7 mouse cellular contexts compared by ENCODE assay signal in genomic region chr14:25505201-25505671, GRCm38 (mm10). TPM values are rescaled to one million over a fixed set of nuclear protein-coding genes. Genes with fewer than 3 reads are reported as not detected.
DNase-seq lines count a peak whose midpoint lies in the region; ATAC-seq lines count a peak whose summit lies in the region.

No protein-coding gene starts in this region.

- no peak overlapping the region for H3K4me2 ChIP-seq in liver, embryonic 15.5 days
- no peak overlapping the region for H3K4me2 ChIP-seq in forebrain, embryonic 15.5 days (replicated peaks)

- H3K27me3 ChIP-seq in liver, embryonic 15.5 days, result no peaks in the 10 kb centered on the region
- no peaks in the 10 kb centered on the region for H3K27me3 ChIP-seq in forebrain, embryonic 15.5 days

- H3K4me3 ChIP-seq in liver, embryonic 15.5 days (replicated peaks), result no peak overlapping the region
- no peak overlapping the region for H3K4me3 ChIP-seq in forebrain, embryonic 15.5 days

- peaks cover 12% of the 10 kb centered on the region for H3K36me3 ChIP-seq in liver, embryonic 15.5 days (replicated peaks)
- H3K36me3 ChIP-seq in forebrain, embryonic 15.5 days, result peaks cover 26% of the 10 kb centered on the region

- H3K4me1 ChIP-seq in liver, embryonic 15.5 days (replicated peaks), result peaks cover 82% of the 10 kb centered on the region
- peaks cover 19% of the 10 kb centered on the region; the same call in 1 of the 2 replicates for H3K4me1 ChIP-seq in forebrain, embryonic 15.5 days

- H3K27ac ChIP-seq in liver, embryonic 15.5 days (replicated peaks), result 0 out of 2 replicates have a peak overlapping the region, but pooled peaks have one; percentile 9
- no peak overlapping the region for H3K27ac ChIP-seq in forebrain, embryonic 15.5 days (replicated peaks)

- peak; percentile 64 for DNase-seq in 3134 (ENCODE audit: extremely low read depth, insufficient read length, low spot score)
- DNase-seq in 416B (ENCODE audit: low read depth), result peak; percentile 71
- DNase-seq in cerebellum, postnatal 4 days (ENCODE audit: low spot score in 2 of 2), result no peak
- no peak for DNase-seq in right cerebral cortex, adult 2 months (ENCODE audit: low spot score in 2 of 2)

- ATAC-seq in granulocyte monocyte progenitor cell, adult 5-6 weeks (replicated peaks; ENCODE audit: poor library complexity, severe bottlenecking), result peak; percentile 62
- ATAC-seq in liver, embryonic 15.5 days (ENCODE audit: insufficient read depth), result peak; percentile 46
- ATAC-seq in forebrain, embryonic 15.5 days (replicated peaks), result no peak

- WGBS in liver, embryonic 15.5 days (ENCODE audit: insufficient replicate concordance), result 44% methylated on average over 6 of the region's 6 CpGs
- 85% methylated on average over 6 of the region's 6 CpGs for WGBS in forebrain, embryonic 15.5 days

- no peak overlapping the region for H3K9ac ChIP-seq in liver, embryonic 15.5 days
- no peak overlapping the region for H3K9ac ChIP-seq in forebrain, embryonic 15.5 days (replicated peaks)

- H3K9me3 ChIP-seq in liver, embryonic 15.5 days (replicated peaks), result no peaks in the 10 kb centered on the region
- no peaks in the 10 kb centered on the region for H3K9me3 ChIP-seq in forebrain, embryonic 15.5 days

RNA-seq across cellular contexts. Expression of gene Zmiz1, which starts 46.3 kb away (rescaled TPM):
- total RNA-seq in granulocyte monocyte progenitor cell, adult 5-6 weeks (2014; fragmentation: Nextera tagmentation), result 93.2 and 97.4 TPM in 2 replicates
- total RNA-seq in granulocyte monocyte progenitor cell, adult 5-6 weeks (2017), result 6.9 and 8.9 TPM in 2 replicates
- polyA plus RNA-seq in liver, embryonic 15.5 days (2015; fragmentation: Nextera tagmentation; extraction: Ambion mirVana), result 4.3 and 4.9 TPM in 2 replicates
- polyA plus RNA-seq in forebrain, embryonic 15.5 days (2015; fragmentation: Nextera tagmentation; extraction: Ambion mirVana), result 57.5 and 63.9 TPM in 2 replicates

Comparison
In these comparisons a context has a peak if more than half of its experiments do, and no peak if none do; other contexts are left out.
1. DNase-seq: peak in 3134 (single experiment) and 416B (single experiment); none in cerebellum, postnatal 4 days (0 of 2) and right cerebral cortex, adult 2 months (0 of 2).